Mouse (Mus musculus): ENCODE measurements around the gene Plp2. TPM values are rescaled to one million over a fixed set of nuclear protein-coding genes. Genes with fewer than 3 reads are reported as not detected.

The Plp2 gene
- polyA plus RNA-seq, 1 experiment from 2014 or later, result 171 TPM

- H3K4me1 ChIP-seq, result no peaks in the 10 kb centered on the region
- no peaks in the 10 kb centered on the region for H3K36me3 ChIP-seq
- WGBS, result 84% methylated on average over 6 of the region's 6 CpGs
- no peak overlapping the region for H3K4me3 ChIP-seq (replicated peaks)
- no peaks in the 10 kb centered on the region for H3K27me3 ChIP-seq
- no peak for ATAC-seq (ENCODE audit: insufficient number of reproducible peaks, low FRiP score, low TSS enrichment, low read depth)
- no peaks in the 10 kb centered on the region for H3K9me3 ChIP-seq (replicated peaks)
- no peak overlapping the region for H3K27ac ChIP-seq (replicated peaks)
- no peak overlapping the region for H3K4me2 ChIP-seq (replicated peaks)
- no peak overlapping the region for H3K9ac ChIP-seq
Observed at GRCm38 (mm10) chrX:7632560-7632959, 38.6 kb downstream of the Plp2 start.

Other genes with a start within 250 kb of the Plp2 start
- gene Foxp3, start 97.7 kb downstream of the Plp2 start, polyA plus RNA-seq (2015; fragmentation: Nextera tagmentation; extraction: Ambion mirVana), result 0.11 TPM in 2 replicates
- 2.3 and 2.6 TPM in 2 replicates for gene Ppp1r3f, start 97.1 kb downstream of the Plp2 start, polyA plus RNA-seq (2015; fragmentation: Nextera tagmentation; extraction: Ambion mirVana)
- gene Ccdc22, start 65.9 kb downstream of the Plp2 start, polyA plus RNA-seq (2015; fragmentation: Nextera tagmentation; extraction: Ambion mirVana), result 27.4 and 29.9 TPM in 2 replicates
- gene Cacna1f, start 64.3 kb downstream of the Plp2 start, polyA plus RNA-seq (2015; fragmentation: Nextera tagmentation; extraction: Ambion mirVana), result 0.03 and 0.11 TPM in 2 replicates
- gene Syp, start 32.9 kb downstream of the Plp2 start, polyA plus RNA-seq (2015; fragmentation: Nextera tagmentation; extraction: Ambion mirVana), result 4.7 and 5.3 TPM in 2 replicates
- gene Prickle3, start 14.1 kb downstream of the Plp2 start, polyA plus RNA-seq (2015; fragmentation: Nextera tagmentation; extraction: Ambion mirVana), result 15.2 and 16.6 TPM in 2 replicates
- gene Magix, start 9.9 kb upstream of the Plp2 start, polyA plus RNA-seq (2015; fragmentation: Nextera tagmentation; extraction: Ambion mirVana), result 0.46 and 0.48 TPM in 2 replicates
- gene Gpkow, start 25.7 kb upstream of the Plp2 start, polyA plus RNA-seq (2015; fragmentation: Nextera tagmentation; extraction: Ambion mirVana), result 37.4 and 37.9 TPM in 2 replicates
- gene Wdr45, start 42.9 kb upstream of the Plp2 start, polyA plus RNA-seq (2015; fragmentation: Nextera tagmentation; extraction: Ambion mirVana), result 40.6 and 48.0 TPM in 2 replicates
- gene Gm45208, start 50.9 kb upstream of the Plp2 start, polyA plus RNA-seq (2015; fragmentation: Nextera tagmentation; extraction: Ambion mirVana), result 0.44 and 0.66 TPM in 2 replicates
- gene Praf2, start 57.0 kb upstream of the Plp2 start, polyA plus RNA-seq (2015; fragmentation: Nextera tagmentation; extraction: Ambion mirVana), result 73.5 and 74.7 TPM in 2 replicates
- gene Ccdc120, start 79.5 kb upstream of the Plp2 start, polyA plus RNA-seq (2015; fragmentation: Nextera tagmentation; extraction: Ambion mirVana), result 17.2 and 22.1 TPM in 2 replicates
- gene Tfe3, start 91.2 kb upstream of the Plp2 start, polyA plus RNA-seq (2015; fragmentation: Nextera tagmentation; extraction: Ambion mirVana), result 32.8 and 35.9 TPM in 2 replicates
- 46.2 and 46.7 TPM in 2 replicates for gene Gripap1, start 118.4 kb upstream of the Plp2 start, polyA plus RNA-seq (2015; fragmentation: Nextera tagmentation; extraction: Ambion mirVana)
- gene Kcnd1, start 150.9 kb upstream of the Plp2 start, polyA plus RNA-seq (2015; fragmentation: Nextera tagmentation; extraction: Ambion mirVana), result 1.8 and 1.9 TPM in 2 replicates
- gene Otud5, start 170.0 kb upstream of the Plp2 start, polyA plus RNA-seq (2015; fragmentation: Nextera tagmentation; extraction: Ambion mirVana), result 51.3 and 53.9 TPM in 2 replicates
- 9.8 and 14.2 TPM in 2 replicates for gene Pim2, start 206.9 kb upstream of the Plp2 start, polyA plus RNA-seq (2015; fragmentation: Nextera tagmentation; extraction: Ambion mirVana)
- 55.0 and 55.5 TPM in 2 replicates for gene Slc35a2, start 212.6 kb upstream of the Plp2 start, polyA plus RNA-seq (2015; fragmentation: Nextera tagmentation; extraction: Ambion mirVana)
- 125 and 126 TPM in 2 replicates for gene Pqbp1, start 227.9 kb upstream of the Plp2 start, polyA plus RNA-seq (2015; fragmentation: Nextera tagmentation; extraction: Ambion mirVana)
- 158 and 169 TPM in 2 replicates for gene Timm17b, start 228.0 kb upstream of the Plp2 start, polyA plus RNA-seq (2015; fragmentation: Nextera tagmentation; extraction: Ambion mirVana)
- not detected in 2 replicates for gene Gm10491, start 236.4 kb upstream of the Plp2 start, polyA plus RNA-seq (2015; fragmentation: Nextera tagmentation; extraction: Ambion mirVana)
- gene Gm10490, start 238.2 kb upstream of the Plp2 start, polyA plus RNA-seq (2015; fragmentation: Nextera tagmentation; extraction: Ambion mirVana), result not detected in 2 replicates
- 1.7 and 2.7 TPM in 2 replicates for gene Pcsk1n, start 248.4 kb upstream of the Plp2 start, polyA plus RNA-seq (2015; fragmentation: Nextera tagmentation; extraction: Ambion mirVana)